Mouse (Mus musculus): Measurements from ENCODE around the gene Iscu. TPM values are rescaled to one million over a fixed set of nuclear protein-coding genes. Genes with fewer than 3 reads are reported as not detected.

Gene Iscu
- polyA plus RNA-seq, 1 experiment from 2014 or later = 101 TPM

DNA sequence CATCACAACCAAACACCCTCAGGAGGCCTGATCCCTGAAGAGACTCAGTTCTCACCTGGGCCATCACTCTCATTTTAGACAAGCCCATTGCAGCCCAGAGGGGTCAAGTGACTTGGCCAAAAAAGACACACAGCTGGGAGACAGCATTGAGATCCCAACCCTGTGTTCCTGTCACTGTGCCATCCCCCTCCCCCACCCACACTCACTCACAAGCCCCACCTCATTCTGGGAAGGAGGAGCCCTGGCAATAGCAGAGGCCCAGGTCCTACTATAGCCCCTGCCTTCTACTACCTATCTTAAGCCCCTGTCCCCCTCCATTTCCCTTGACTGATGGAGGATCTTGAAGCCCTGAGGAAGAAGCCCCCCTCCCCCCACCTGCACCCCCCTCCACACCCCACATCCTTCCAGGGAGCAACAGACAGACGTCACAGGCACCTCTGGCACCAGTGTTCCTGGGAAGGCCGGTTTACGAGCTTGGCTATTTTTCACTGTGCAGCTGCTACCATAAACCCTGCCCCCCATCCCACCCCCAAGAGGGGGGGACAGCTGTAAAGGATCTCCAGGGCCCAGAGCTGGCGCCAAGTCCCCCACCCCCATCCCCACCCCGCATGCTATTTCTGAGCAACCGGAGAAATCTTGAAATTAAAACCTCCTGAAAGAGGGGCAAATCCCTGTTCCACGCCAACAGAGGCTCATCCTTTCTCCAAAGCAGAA, 16.7 kb downstream of the Iscu start:
- H3K4me3 ChIP-seq (ENCODE audit: low read depth, low read length) = no peak overlapping the region
- H3K27me3 ChIP-seq (ENCODE audit: control insufficient read depth, insufficient read depth, low read length) = no peaks in the 10 kb centered on the region
- DNase-seq (ENCODE audit: low spot score) = peak; percentile 39
- WGBS = 15% methylated on average over 7 of the region's 7 CpGs
- no peak overlapping the region for H3K9ac ChIP-seq (ENCODE audit: low read length)
- H3K36me3 ChIP-seq (ENCODE audit: control insufficient read depth, insufficient read depth, low read length) = no peaks in the 10 kb centered on the region
- H3K9me3 ChIP-seq (ENCODE audit: control insufficient read depth, low read length) = no peaks in the 10 kb centered on the region
- H3K27ac ChIP-seq (ENCODE audit: low read depth, low read length) = no peak overlapping the region
- H3K4me2 ChIP-seq (ENCODE audit: low read depth) = no peak overlapping the region
- peaks cover 7% of the 10 kb centered on the region; the same call in 1 of the 2 replicates for H3K4me1 ChIP-seq (ENCODE audit: control insufficient read depth, insufficient read depth, low read length)
- no peak for ATAC-seq (ENCODE audit: insufficient read depth, low FRiP score, low TSS enrichment)

DNA sequence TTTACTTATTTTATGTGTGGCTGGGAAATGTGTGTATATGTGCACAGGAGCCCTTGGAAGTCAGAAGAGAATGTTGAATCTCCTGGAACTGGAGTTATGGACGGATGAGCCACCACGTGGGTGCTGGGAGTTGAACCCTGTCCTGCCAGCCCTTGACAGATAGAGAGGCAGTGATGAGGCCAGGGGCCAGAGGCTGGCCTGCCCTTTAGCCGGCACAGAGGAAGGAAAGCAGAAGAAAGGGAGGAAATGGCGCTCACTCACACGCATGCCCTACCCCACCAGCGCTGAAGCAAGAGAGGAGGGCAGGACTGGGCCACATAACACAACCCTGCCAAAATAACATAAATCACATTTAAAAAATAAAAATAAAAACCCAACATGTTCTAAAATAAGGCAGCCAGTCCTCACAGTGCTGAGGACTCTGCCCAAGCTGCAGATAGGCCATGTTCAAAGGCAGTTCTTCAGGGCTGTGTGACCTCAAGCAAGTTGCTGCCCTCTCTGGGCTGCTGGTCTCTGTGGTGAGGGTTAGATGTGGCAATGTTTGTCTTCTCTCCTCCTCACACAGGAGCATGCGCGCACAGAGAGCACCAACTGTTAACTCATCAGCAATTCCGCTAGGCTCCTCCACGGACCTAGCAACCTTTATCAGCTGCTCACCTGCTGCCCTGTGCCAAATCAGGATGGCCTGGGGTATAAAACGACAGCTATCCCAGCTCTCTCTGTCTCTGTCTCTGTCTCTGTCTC, 18.1 kb downstream of the Iscu start:
- no peaks in the 10 kb centered on the region for H3K36me3 ChIP-seq (ENCODE audit: control insufficient read depth, insufficient read depth, low read length)
- no peak overlapping the region for H3K4me2 ChIP-seq (ENCODE audit: low read depth)
- no peak overlapping the region for H3K9ac ChIP-seq (ENCODE audit: low read length)
- no peaks in the 10 kb centered on the region for H3K27me3 ChIP-seq (ENCODE audit: control insufficient read depth, insufficient read depth, low read length)
- H3K4me1 ChIP-seq (ENCODE audit: control insufficient read depth, insufficient read depth, low read length) = peaks cover 8% of the 10 kb centered on the region; the same call in 1 of the 2 replicates
- H3K9me3 ChIP-seq (ENCODE audit: control insufficient read depth, low read length) = no peaks in the 10 kb centered on the region
- WGBS = 69% methylated on average over 11 of the region's 11 CpGs
- ATAC-seq (ENCODE audit: insufficient read depth, low FRiP score, low TSS enrichment) (no peak), DNase-seq (ENCODE audit: low spot score) (no peak)
- no peak overlapping the region for H3K4me3 ChIP-seq (ENCODE audit: low read depth, low read length)
- no peak overlapping the region for H3K27ac ChIP-seq (ENCODE audit: low read depth, low read length)

DNA sequence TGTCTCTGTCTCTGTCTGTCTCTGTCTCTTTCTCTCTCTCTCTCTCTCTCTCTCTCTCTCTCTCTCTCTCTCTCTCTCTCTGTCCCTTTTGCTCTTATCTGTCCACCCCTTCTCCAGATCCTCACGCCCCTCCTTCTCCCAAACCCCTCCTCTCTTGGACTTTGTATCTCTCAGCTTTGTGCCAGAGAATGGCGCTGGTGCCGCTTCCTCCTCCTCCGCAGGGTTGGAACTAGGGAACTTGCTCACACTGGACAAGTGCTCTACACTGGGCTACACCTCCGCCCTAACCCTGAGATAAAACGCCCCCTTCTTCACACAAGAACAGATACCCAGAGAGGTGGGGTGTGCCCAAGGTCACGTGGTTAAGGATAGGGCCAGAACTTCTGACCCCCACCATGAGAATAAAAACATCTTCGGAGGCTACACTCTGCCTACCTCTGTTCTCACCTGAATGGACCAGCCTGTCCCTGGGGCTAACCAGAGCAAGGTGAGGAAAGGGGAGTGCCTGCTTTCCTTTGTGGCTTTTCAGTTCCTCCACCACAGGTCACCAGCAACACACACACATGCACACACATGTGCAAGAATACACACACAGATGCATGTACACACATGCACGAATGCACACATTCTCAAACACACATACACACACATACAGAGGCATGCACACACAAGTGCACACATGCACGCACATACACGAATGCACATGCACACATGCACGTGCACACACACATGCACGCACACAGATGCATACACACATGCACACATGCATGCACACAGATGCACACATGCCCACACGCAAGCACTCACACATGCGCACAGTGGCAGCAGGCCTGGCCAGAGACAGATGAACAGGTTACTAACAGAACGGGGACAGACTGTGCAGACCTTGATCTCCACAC, 18.9 kb downstream of the Iscu start:
- ATAC-seq (ENCODE audit: insufficient read depth, low FRiP score, low TSS enrichment) (no peak), DNase-seq (ENCODE audit: low spot score) (no peak)
- H3K27ac ChIP-seq (ENCODE audit: low read depth, low read length) = no peak overlapping the region
- 89% methylated on average over 16 of the region's 16 CpGs for WGBS
- H3K27me3 ChIP-seq (ENCODE audit: control insufficient read depth, insufficient read depth, low read length) = no peaks in the 10 kb centered on the region
- no peaks in the 10 kb centered on the region for H3K36me3 ChIP-seq (ENCODE audit: control insufficient read depth, insufficient read depth, low read length)
- H3K9ac ChIP-seq (ENCODE audit: low read length) = no peak overlapping the region; the same call in 1 of the 2 replicates
- no peaks in the 10 kb centered on the region for H3K9me3 ChIP-seq (ENCODE audit: control insufficient read depth, low read length)
- H3K4me3 ChIP-seq (ENCODE audit: low read depth, low read length) = no peak overlapping the region
- H3K4me1 ChIP-seq (ENCODE audit: control insufficient read depth, insufficient read depth, low read length) = peaks cover 14% of the 10 kb centered on the region; the same call in 1 of the 2 replicates
- no peak overlapping the region for H3K4me2 ChIP-seq (ENCODE audit: low read depth)

DNA sequence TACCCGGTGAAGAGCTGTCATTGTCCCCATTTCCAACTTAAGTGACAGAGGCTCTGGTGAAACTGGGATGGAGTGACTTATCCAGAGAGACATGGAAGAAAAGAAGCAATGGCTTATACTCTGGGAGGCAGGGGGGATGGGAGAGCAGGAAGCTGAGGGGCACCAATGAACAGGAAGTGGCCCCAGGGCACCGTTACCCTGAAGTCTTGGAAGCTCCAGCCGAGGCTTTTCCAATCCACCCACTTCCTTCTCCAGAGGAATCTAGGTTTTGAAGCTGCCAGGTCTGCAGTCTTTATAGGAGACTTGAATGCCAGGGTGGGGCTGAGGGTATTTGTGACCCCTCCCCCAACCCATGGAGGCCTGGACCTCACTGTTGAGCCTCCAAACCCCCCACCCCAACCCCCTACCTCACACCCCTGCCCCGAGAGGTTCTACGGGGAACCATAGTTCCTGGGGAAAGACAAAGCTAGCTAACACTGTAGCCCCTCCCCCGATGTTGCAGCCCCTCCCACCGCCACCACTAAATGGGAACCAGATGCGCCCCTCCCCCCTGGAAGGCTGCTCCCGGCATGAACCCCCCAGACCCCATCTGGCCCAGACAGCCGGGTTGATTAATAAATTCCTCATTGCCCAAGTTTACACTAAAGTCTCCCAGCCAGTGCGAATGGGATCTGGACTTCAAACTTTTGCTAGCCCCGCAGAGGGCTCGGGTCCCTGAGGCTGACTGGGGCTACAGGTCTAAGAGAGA, 24.0 kb downstream of the Iscu start:
- 6% methylated on average over 13 of the region's 13 CpGs for WGBS
- ATAC-seq (ENCODE audit: insufficient read depth, low FRiP score, low TSS enrichment) (no peak), DNase-seq (ENCODE audit: low spot score) (peak; percentile 81)
- peak overlapping the region; percentile 37 for H3K4me2 ChIP-seq (ENCODE audit: low read depth)
- H3K9me3 ChIP-seq (ENCODE audit: control insufficient read depth, low read length) = no peaks in the 10 kb centered on the region
- peak overlapping the region; percentile 41 for H3K9ac ChIP-seq (ENCODE audit: low read length)
- no peaks in the 10 kb centered on the region for H3K27me3 ChIP-seq (ENCODE audit: control insufficient read depth, insufficient read depth, low read length)
- H3K27ac ChIP-seq (ENCODE audit: low read depth, low read length) = peak overlapping the region; percentile 58
- peaks cover 16% of the 10 kb centered on the region for H3K4me1 ChIP-seq (ENCODE audit: control insufficient read depth, insufficient read depth, low read length)
- no peaks in the 10 kb centered on the region for H3K36me3 ChIP-seq (ENCODE audit: control insufficient read depth, insufficient read depth, low read length)
- H3K4me3 ChIP-seq (ENCODE audit: low read depth, low read length) = peak overlapping the region; percentile 20

DNA sequence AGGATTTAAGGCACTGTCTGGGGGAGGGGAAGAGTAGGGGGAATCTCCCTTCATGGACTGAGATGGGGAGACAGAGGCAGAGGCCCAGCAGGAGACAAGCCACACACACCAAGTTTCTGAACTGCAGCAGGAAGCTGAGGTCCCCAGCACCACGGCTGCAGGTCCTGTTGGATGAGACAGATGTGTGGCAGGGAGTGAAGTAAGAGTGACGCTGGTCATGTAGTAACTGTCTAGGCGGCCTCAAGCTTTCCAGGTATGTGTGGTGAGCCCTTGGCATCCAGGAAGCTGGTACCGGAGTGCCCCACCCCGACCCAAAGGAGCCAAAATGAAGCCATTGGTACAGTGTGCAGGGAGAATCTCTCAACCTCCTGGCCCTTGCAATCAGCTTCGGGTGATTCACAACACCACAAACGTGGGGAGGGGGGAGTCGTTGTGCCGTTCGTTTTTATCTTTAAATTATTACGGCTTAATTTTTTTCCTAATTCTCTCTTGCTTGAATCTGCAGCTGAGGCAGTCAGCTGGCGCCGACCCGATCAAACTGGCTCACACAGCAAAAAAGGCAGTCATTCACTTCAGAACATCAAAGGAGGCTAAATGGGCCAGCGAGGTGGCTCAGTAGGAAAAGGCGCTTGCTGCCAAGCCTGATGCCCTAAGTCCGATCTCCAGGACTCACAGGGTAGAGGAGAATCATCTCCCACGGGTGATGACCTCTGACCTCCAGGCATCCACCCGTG, 24.8 kb downstream of the Iscu start:
- DNase-seq (ENCODE audit: low spot score) = peak; percentile 29
- WGBS = 7% methylated on average over 19 of the region's 19 CpGs
- no peaks in the 10 kb centered on the region for H3K27me3 ChIP-seq (ENCODE audit: control insufficient read depth, insufficient read depth, low read length)
- ATAC-seq (ENCODE audit: insufficient read depth, low FRiP score, low TSS enrichment) = no peak
- peak overlapping the region; percentile 11; the same call in 1 of the 2 replicates for H3K27ac ChIP-seq (ENCODE audit: low read depth, low read length)
- H3K4me3 ChIP-seq (ENCODE audit: low read depth, low read length) = peak overlapping the region; percentile 20
- peaks cover 16% of the 10 kb centered on the region for H3K4me1 ChIP-seq (ENCODE audit: control insufficient read depth, insufficient read depth, low read length)
- H3K9me3 ChIP-seq (ENCODE audit: control insufficient read depth, low read length) = no peaks in the 10 kb centered on the region
- peak overlapping the region; percentile 41 for H3K9ac ChIP-seq (ENCODE audit: low read length)
- H3K36me3 ChIP-seq (ENCODE audit: control insufficient read depth, insufficient read depth, low read length) = no peaks in the 10 kb centered on the region
- peak overlapping the region; percentile 37 for H3K4me2 ChIP-seq (ENCODE audit: low read depth)

DNA sequence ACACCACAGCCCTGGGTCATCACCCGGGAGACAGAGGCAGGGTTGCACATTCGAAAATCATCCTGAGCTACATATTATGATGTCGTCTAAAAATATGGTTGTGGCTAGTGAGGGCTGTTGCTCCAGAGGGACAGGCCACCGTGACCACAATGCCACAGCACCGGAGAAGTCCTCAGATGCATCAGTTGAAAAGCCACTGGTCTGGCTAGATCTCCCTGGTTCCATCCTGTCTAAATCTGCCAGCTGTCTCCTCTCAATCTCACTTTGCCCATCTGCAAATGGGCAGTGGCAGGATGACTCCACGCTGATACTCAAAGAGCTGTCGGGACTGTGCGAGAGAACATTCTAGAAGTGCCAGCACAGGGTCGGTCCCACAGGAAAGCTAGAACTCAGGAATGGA, 26.0 kb downstream of the Iscu start:
- no peaks in the 10 kb centered on the region for H3K27me3 ChIP-seq (ENCODE audit: control insufficient read depth, insufficient read depth, low read length)
- no peaks in the 10 kb centered on the region for H3K36me3 ChIP-seq (ENCODE audit: control insufficient read depth, insufficient read depth, low read length)
- H3K27ac ChIP-seq (ENCODE audit: low read depth, low read length) = no peak overlapping the region
- H3K4me1 ChIP-seq (ENCODE audit: control insufficient read depth, insufficient read depth, low read length) = peaks cover 16% of the 10 kb centered on the region
- no peak overlapping the region; the same call in none of the 2 replicates for H3K4me2 ChIP-seq (ENCODE audit: low read depth)
- no peaks in the 10 kb centered on the region for H3K9me3 ChIP-seq (ENCODE audit: control insufficient read depth, low read length)
- ATAC-seq (ENCODE audit: insufficient read depth, low FRiP score, low TSS enrichment) (no peak), DNase-seq (ENCODE audit: low spot score) (no peak)
- 84% methylated on average over 9 of the region's 9 CpGs for WGBS
- H3K4me3 ChIP-seq (ENCODE audit: low read depth, low read length) = no peak overlapping the region
- H3K9ac ChIP-seq (ENCODE audit: low read length) = no peak overlapping the region

DNA sequence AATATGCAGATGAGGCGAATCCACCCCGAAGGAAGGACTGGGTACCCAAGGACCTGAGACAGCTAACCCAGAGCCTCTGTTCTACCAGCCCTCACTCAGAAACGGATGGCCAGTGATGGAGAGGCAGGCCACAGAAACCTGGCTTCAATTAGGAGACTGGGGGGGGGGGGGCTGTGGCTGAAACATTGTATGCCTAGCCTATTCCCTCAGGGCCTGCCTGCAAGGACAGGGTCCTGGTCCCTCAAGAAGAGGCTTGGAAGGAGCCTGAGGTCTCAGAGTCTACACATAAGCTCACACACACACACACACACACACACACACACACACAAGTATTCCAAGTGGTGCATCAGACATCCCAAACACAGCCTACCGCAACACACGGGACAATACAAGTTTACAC, 27.1 kb downstream of the Iscu start:
- WGBS = 52% methylated on average over 5 of the region's 5 CpGs
- peaks cover 16% of the 10 kb centered on the region for H3K4me1 ChIP-seq (ENCODE audit: control insufficient read depth, insufficient read depth, low read length)
- peak overlapping the region; percentile 76 for H3K27ac ChIP-seq (ENCODE audit: low read depth, low read length)
- H3K36me3 ChIP-seq (ENCODE audit: control insufficient read depth, insufficient read depth, low read length) = no peaks in the 10 kb centered on the region
- ATAC-seq (ENCODE audit: insufficient read depth, low FRiP score, low TSS enrichment) (no peak), DNase-seq (ENCODE audit: low spot score) (no peak)
- peak overlapping the region; percentile 37; the same call in 1 of the 2 replicates for H3K9ac ChIP-seq (ENCODE audit: low read length)
- no peaks in the 10 kb centered on the region for H3K9me3 ChIP-seq (ENCODE audit: control insufficient read depth, low read length)
- H3K4me3 ChIP-seq (ENCODE audit: low read depth, low read length) = peak overlapping the region; percentile 34
- H3K4me2 ChIP-seq (ENCODE audit: low read depth) = peak overlapping the region; percentile 32
- no peaks in the 10 kb centered on the region for H3K27me3 ChIP-seq (ENCODE audit: control insufficient read depth, insufficient read depth, low read length)

Data from neural tube, embryonic 11.5 days (tissue).